Mouse (Mus musculus) left cerebral cortex, adult 18-20 months (tissue): ENCODE measurements around the gene Tmem117. TPM values are rescaled to one million over a fixed set of nuclear protein-coding genes. Genes with fewer than 3 reads are reported as not detected.

ENCODE experiments used
- DNase-seq, 2 experiments: peaks; one replicate each; pipeline ENCODE4 v3.0.0; 2021 to 2022; ENCODE audit warnings: low spot score in 2 of 2, mixed read lengths in 1 of 2
- total RNA-seq, 2 experiments: library from RNA; stranded (reverse); gene quantifications; 2 replicates each; pipeline ENCODE4 v1.2.3; 2021

The Tmem117 gene
- total RNA-seq, 2 experiments from 2014 or later, result 5.8 to 7.2 TPM

DNA sequence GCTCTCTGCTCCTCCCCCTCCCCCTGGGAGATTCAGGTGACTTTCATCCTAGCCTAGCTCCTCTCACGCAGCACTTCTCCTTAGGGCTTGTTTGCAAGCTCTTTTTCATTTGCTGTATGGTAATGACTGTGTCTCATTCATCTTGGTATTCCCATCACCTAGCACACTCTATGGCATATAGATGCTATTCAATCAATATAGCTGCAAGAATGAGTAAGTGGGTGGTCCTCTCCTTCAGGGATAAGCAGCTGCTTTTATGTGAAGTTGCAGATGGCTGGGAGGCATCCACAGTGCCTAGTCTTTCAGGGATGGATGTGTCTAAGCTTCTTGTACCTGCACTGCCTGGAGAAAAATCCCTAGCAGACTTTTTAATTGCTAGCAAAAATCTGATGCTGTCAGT lies 235.1 kb downstream of the Tmem117 start:
- no peak for DNase-seq

DNA sequence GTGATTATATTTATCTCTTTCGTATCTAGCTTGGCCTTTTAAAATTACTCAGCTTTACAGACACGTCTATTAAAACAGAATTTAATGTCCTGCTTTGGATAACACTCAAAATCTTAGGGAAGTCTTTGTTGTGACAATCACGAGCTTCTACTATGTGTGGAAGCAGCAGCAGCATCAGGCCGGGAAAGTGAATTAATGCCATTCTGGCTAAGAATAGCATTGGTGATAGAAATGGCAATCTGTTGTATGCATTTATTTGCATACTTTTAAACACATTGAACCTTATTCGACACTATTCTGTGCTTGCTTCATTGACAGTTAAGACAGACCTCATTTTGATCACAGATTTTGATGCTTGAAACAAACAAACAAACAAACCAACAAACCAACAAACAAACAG lies 239.3 kb downstream of the Tmem117 start:
- no peak for DNase-seq

DNA sequence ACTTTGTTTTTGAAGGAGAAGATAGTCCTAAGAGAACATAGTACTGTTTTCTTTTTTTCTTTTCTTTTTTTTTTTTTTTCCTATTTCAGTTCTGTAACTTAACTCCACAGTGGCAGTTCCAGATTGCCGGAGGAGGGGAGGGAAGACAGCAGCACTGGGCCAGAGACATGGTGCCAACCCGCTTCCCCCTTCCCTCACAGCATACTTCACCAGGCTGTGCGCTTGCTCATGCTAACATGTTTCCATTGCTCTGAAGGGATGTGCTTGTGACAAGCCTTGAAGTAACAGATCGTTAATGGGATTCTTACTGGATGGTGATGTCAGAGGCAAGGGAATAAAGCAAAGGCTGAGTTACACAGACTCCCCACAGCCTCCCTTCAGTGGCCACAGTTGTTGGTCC lies 256.0 kb downstream of the Tmem117 start:
- peak; percentile 11 to 26 for DNase-seq

DNA sequence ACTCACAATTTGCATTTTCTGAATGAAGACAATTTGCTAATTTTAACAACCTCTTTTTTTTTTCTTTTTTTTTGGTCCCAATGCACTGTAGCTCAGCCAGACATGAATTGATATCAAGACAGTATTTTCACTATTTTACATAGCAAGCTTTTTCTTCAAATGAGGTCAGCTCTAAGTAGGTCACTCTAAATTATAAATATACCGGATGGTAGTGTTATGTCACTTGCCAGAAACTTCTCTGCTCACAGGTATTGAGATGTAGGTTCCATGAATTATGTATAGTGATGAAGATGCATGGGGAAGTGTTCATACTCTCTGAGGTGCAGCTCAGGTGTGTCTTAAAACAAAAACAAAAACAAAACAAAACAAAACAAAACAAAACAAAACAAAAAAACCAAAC lies 264.2 kb downstream of the Tmem117 start:
- no peak for DNase-seq

DNA sequence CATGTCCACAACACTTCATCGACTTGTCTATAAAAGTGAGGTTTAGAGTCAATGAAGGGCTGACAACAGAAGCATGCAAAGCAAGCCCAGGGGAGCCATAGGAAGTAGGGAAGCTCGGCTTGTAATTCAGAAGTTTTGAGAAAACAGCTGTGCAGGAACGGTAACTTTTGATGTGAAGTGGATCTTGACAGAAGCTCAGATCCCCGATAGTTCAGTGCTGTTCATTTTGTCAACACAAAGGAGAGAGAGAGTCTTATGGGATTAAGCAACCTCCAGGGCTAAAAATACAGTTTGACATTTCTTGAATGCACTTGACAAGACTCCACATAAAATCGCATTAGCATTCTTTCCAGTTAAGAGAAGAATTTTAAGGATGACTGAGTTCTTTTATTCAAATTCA lies 265.1 kb downstream of the Tmem117 start:
- no peak for DNase-seq

DNA sequence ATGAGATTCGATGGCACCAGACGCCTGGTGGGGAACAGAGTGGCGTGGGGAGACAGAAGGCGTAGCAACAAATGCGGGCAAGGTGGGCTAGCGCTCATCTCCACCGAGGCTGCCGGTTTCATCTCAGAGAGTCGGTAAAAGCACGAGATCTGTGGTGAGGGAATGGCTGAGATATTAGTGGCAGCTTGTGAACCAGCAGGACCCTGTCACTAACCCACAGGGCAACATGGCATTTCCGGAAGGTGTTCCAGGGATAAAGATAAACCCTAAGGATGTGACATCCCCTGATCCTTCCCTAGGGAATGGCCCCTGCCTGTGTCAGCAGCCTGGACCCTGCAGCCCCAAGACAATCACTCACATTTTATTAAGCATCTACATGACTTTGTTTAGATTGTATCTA lies 266.6 kb downstream of the Tmem117 start:
- no peak for DNase-seq

DNA sequence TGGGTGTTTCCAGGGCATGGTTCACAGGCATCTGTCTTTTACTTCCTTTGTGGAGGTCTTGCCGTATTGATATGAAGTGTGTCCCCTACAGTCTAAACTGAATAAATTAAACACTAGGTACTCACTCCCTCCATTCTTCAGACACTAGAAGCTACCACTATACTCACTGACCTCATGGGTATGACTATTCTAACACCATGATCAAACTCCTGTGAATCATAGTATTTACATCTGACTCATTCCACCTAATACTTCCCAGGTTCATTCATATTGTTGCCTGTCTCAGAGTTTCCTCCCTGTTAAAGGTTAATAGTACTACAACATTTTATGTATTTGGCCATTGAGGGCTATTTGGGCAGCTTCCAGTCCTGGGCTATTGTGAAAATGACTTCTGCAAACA lies 274.2 kb downstream of the Tmem117 start:
- DNase-seq, result no peak

DNA sequence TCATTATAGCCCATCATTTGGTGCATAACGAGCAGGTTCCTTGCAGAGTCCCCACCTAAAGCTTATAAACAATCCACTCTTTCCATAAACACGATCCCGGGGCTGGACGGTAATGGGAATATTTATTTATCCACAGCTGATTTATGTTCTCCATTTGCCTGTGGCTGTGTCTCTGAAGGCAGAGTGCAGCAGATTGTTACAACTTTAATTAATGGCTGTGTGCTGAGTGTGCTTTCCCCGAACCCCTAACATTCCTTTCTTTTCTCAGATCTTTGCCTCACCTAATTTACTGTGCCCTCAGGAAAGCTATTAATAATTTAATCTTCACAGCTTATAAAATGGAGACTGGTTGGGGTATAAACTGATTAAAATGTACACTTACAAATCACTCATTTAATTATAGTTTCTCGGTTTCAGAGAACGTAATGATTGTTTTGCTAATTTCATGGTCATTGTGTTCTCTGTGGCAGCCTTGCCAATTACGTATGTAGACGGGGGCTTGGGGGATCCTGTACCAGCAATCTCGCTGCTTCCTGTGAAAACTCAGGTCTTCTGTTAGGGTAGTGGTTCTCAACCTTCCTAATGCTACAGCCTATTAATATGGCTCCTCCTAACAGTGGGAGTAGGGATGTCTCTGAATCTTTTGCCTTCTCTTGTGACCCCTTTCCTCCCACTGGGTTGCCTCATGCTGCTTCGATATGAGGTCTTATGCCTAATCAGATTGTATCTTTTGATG lies 275.8 kb downstream of the Tmem117 start:
- DNase-seq, result no peak

DNA sequence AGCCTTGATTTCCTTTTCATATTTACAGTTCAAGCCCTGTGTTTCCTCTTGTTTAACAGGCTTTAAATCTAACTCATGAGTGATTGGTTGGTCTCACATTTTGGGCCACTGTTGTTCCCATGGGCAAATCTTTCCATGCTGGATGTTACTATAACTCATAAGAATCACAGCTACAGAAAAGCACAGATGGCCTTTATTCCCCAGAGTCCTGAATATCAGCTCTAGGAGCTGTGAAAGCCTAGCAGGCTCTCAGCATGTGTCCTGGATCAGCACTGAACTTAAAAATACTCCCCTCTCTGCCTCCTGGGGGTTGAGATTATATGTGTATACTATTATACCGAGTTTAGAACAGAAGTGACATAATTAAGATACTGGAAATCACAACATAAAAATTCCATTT lies 292.6 kb downstream of the Tmem117 start:
- no peak for DNase-seq

DNA sequence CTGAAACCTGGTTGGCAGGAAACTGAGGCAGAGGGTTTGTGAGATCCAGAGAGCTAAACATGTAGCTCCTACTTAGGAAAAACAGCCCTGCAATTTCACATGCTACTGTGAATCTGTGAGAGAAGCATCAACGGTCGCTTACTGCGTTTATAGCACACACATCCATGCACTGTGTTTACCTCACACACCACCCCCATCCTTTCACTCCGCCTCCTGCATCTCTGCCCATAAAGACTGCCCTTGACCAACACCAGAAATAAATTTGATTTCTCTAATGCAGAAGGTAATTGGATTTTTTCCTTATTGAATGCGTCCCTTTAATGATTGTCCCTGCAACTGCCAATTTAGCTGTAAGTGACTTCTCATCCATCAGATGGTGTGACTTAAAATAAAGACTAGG lies 299.0 kb downstream of the Tmem117 start:
- no peak for DNase-seq

DNA sequence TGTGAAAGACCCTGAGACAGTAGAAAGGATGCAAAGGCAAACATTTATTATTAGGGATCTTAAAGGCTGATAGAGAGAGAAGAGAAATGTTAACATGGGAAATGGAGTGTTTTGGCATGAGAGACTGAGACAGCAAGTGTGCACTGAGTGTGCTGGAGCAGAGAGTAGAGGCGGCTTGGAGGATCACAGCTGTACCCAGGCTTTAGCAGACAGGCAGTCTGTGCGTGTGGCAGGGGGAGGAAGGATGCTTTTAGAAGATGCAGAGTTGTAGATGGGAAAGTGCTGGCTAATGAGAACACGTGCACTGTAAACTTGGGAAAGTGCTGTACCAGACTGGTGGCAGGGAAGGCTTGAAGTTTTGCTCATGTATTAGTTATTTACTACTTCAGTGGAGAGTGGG lies 301.7 kb downstream of the Tmem117 start:
- DNase-seq, result peak in 1 of 2 experiments; percentile 4

DNA sequence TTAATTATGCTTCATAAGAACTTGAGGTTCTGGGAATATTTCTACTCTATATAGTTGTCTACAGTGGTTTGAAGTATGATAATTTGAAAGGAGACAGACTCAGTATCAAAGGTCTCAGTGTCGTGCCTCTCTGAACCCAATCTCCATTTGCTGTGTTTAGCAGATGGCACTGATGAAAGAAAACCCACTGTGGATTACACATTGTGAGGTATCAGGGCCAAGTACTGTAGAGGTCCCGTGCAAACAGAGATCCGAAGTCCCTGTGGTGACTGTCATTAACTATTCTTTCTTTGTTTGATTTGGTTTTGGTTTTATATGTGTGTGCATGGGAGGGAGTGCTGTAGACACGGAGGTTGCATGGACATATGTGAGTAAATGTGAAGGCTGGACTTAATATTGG lies 304.0 kb downstream of the Tmem117 start:
- no peak for DNase-seq

DNA sequence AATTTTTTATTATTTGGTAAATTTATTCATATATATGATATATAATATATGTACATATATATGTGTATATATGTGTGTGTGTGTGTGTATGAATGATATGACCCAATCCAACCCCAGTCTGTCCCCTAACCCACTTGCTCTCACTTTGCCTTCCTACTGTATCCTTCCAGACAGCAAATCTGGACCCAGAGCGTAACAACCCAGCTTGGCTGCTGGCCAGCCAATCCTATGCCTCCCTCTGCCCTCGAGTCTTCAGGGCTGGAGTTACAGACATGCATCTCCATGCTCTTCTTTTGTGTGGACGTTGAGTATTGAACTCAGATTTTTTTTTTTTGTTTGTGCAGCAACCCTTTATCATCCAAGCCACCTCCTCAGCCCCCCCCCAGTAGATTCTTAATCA lies 304.4 kb downstream of the Tmem117 start:
- no peak for DNase-seq

DNA sequence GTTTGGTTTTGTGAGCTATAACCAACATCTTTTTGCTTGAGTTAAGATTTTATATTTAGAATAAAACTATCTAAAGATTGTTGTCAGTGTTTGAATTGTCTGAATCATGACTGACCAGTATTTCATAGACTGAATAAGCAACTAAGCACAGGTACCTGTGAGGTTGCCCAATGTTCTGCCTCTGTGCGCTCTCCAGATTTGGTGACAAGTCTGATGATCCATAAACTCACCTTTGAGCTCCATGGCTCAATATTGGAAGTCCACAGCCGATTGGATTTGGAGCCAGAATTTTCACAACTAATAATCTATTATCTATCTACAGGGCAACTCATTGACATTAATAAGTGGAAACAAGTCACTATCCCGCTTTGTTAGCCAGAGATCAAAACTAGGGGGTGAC lies 312.9 kb downstream of the Tmem117 start:
- no peak for DNase-seq

DNA sequence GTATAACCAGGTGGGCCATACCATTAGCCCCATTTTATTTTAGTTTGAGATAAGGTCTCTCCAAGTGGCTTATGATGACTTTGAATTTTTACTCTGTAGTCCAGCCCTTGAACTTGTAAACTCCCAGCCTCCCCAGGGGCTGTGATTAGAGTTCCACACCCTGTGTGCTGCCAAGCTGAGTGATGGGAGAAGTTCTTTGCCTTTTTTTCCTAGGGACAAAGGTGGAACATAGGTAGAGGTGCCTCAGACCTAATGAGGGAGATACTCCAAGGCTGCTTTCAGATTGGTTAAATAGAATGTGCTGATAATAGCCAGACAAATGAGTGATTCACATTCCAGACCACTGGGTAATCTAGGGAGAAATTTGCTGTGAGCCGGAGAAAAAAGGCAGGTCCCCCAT lies 313.4 kb downstream of the Tmem117 start:
- DNase-seq, result no peak

DNA sequence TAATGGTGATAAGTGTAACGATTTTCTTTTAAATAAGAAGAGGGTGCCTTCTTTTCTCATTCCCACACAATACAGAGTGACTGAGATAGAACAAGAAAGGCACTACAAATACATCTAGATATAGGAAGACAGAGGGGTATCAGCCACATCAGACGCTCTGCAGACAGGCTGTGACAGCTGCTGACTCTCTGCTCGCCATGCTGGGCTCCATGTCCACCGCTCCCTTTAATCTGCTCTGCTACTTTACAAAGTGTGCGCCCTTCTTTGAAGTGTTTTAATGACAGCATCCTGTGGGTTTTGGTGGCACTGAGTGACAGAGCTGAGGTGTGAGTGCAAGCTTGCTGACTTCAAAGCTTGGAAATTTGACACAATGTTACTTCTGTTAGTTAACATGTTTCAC lies 314.9 kb downstream of the Tmem117 start:
- DNase-seq, result no peak

DNA sequence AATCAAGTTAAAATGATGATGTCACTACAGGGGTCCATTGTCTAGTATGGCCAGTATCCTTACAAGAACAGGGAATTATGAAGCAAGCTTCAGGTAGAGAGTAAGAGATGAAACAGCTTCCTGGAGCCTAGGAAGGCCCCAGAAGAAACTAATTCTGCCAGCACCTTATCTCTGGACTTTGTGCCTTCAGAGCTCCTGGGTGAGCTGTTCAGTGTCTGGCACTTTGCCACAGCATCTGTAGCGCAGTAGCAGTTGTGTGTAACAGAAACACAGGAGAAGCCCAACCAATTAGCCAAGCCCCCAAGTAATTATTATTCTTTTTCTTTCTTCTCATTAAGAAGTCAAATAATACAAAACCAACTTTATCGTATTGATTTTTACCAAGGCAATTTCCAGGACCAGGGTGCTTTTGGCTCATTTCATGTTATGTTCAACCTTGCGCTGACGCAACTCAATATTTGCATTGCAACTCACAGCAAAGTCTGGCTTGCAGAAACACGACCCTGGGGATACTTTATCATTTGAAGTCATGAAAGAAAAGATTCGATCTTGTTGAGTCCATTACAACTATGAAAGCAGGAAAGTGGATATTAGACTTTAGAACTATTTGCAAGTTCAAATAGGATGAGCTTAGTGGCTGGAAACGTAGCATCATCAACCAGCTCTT lies 322.5 kb downstream of the Tmem117 start:
- DNase-seq, result no peak

DNA sequence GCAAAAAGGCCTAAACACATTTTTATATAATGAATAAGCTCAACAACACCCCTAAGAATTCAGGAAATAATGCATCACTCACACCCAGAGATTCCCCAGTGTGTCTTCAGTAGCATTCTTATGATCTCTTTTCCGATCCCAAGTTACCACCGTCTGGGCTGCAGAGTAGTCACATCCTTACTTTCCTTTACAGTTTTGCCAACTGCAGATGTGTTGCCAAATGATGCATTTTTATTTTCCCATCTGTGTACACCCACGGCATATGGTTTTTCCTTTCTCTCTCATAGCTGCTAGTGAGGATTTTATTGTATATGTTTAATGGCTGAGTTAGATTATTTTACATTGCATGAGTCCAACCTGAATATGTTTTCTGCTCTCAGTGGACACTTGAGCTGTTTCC lies 327.7 kb downstream of the Tmem117 start:
- peak; percentile 21 to 26 for DNase-seq

DNA sequence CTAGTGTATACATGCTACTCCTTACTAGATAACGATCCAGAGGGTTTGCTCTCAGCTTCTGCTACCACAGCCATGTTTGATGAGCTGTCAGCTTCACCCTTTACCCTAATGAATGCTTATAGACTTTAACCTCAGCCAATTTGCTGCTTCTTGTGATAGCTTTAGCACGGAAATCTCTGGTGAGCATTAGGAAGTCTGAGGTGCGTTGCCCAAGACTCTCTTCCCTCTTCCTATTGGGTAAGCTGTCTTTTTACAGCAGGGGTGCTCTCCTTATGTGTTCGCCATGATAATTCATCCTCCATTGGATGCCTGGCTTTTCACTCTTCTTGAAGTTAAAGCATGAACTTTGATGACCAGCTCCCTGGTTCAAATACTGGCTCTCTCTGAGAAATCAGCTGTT lies 328.2 kb downstream of the Tmem117 start:
- DNase-seq, result no peak

DNA sequence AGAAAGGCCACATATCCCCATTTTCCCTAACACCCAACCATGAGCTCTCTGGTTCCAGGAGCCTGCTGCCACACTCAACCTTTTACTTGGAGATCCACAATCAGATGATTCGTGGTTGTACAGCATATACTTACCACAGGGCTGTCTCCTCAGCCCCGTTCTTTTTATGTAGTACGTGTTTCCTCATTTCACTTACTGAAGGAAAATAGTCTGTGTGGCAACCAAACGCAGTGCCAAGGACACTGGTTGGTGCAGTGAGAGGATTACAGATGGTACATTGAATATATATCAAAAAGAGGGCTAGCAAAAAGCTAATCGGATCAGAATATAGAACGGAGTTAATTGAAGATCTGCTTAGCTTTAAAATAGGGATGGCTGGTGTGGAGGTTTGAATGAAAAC lies 338.0 kb downstream of the Tmem117 start:
- no peak for DNase-seq

DNA sequence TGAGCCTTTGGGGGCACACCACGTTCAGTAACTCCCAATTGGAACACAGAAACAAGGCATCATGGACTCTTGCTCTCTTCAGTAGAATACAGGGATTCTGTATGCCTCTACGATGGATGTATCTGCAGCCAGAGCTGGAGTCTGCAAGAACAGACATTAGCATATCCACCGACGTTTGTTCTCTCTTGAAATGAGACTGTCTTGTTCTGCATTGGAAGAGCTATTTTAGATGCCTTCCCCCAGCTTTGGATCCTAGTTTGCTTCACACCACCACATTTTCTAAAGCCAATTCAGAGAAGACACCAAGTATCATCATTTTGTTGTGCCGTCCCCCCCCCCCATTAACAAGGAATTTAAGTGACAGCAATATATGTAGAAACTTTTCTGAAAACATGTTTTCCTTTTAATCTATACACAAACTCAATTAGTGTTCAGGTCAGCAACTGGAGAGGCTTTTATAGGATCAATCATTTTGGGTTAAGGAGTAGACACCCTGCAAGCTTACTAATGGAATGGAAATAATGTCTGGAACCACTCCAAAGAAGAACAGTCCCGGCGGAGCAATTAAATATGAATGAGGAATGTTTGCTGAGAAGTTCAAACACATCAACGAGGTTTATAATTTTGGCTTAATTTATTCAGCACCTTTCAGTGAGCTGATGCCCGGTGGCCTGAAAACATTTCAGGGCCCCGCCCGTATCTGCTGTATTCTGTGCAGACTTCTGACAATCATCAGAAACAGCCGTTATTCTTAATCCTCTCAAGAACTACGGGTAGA lies 339.6 kb downstream of the Tmem117 start:
- DNase-seq, result no peak

DNA sequence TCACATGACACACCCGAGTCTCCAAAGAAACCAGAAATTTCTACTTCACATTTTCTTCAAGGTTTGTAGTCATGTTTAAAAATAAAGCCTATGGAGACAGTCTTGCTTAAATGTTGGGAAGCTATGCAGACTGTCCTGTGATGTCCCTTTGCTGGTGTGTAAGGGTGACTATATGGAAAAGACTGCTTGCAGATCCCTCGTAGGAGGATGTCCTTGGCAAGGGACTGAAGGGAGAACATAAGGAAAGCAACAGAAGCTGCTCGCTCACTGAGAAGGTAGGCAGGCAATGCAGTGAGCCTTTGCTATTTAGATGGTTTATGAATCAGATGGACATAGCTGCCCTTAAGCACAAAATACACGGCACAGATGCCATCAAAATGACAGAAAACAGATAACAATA lies 352.8 kb downstream of the Tmem117 start:
- peak; percentile 46 to 64 for DNase-seq
